Mouse (Mus musculus) liver, adult 2 months (tissue): Measurements from ENCODE around the gene 1700015G11Rik.

Experiments
- CTCF ChIP-seq: fragments of 200-500 bp; IDR thresholded peaks from 2 replicates; pipeline ENCODE4 v1.5.1; 2011; ENCODE audit warnings: low read depth, low read length, control low read depth
- POLR2A ChIP-seq: fragments of 200-500 bp; IDR thresholded peaks from 2 replicates; pipeline ENCODE4 v1.6.1; 2011; ENCODE audit warnings: low read length, control low read depth; ENCODE audit not compliant: insufficient read depth; ENCODE audit errors: extremely low read depth

DNA sequence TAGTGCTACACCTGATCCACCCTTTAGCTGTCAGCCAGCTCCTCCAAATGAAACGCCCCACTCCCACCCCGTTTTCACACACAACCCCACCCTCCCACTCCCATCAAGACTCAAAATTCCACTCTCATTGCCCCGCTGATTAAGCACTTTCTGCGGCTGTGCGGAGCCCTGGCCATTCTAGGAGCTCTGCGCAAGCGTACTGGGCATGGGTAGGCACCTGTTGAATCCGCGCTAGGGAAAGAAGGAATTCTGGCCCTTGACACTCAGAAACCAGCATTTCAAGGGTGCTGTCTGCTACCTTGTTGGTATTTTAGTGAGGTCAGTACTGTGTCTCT is 9.3 kb downstream of the 1700015G11Rik start:
- TF ChIP-seq POLR2A: 0 out of 2 replicates have a peak, but pooled peaks have one; percentile 36
- TF ChIP-seq CTCF: no peak
